Mouse (Mus musculus) liver, embryonic 16.5 days (tissue): ENCODE measurements around the gene Olfr1012. TPM values are rescaled to one million over a fixed set of nuclear protein-coding genes. Genes with fewer than 3 reads are reported as not detected.

Experiments
- ATAC-seq: fragments of 200-750 bp; cut with Nextera tagmentation; 2 replicates; pipeline ENCODE4 v1.8.0; 2017; ENCODE audit warnings: low read depth, mild to moderate bottlenecking, moderate number of reproducible peaks, moderate library complexity
- H3K27ac ChIP-seq: fragments of 300-500 bp; sonication (generic); 2 replicates; pipeline ENCODE4 v1.5.1; 2014; ENCODE audit warnings: mild to moderate bottlenecking, low read length
- H3K27me3 ChIP-seq: fragments of 300-500 bp; sonication (generic); 2 replicates; pipeline ENCODE4 v1.6.1; 2014; ENCODE audit warnings: low read depth, low read length, mixed read lengths; ENCODE audit not compliant: control insufficient read depth, insufficient read depth
- H3K36me3 ChIP-seq: fragments of 300-500 bp; sonication (generic); 2 replicates; pipeline ENCODE4 v1.6.1; 2014; ENCODE audit warnings: mild to moderate bottlenecking; ENCODE audit not compliant: control insufficient read depth, insufficient read depth
- H3K4me1 ChIP-seq: fragments of 300-500 bp; sonication (generic); 2 replicates; pipeline ENCODE4 v1.6.1; 2014; ENCODE audit warnings: low read depth, low read length, mixed read lengths; ENCODE audit not compliant: control insufficient read depth
- H3K4me2 ChIP-seq: fragments of 300-500 bp; sonication (generic); 2 replicates; pipeline ENCODE4 v1.6.1; 2014; ENCODE audit warnings: low read depth, low read length, mixed read lengths
- H3K4me3 ChIP-seq: fragments of 300-500 bp; sonication (generic); 2 replicates; pipeline ENCODE4 v1.5.1; 2014; ENCODE audit warnings: low read depth, mild to moderate bottlenecking, low read length
- H3K9ac ChIP-seq: fragments of 300-500 bp; sonication (generic); 2 replicates; pipeline ENCODE4 v1.6.1; 2014; ENCODE audit warnings: low read depth, low read length
- H3K9me3 ChIP-seq: fragments of 300-500 bp; sonication (generic); replicated peaks from 2 replicates; pipeline ENCODE4 v1.6.1; 2016; ENCODE audit warnings: low read length; ENCODE audit not compliant: control insufficient read depth
- WGBS: fragments of 180-500 bp; shearing (Covaris S2); extraction: QIAGEN DNeasy Blood & Tissue Kit; methylation state at CpG from one replicate; pipeline ENCODE4 v1.1.7; 2014; ENCODE audit not compliant: insufficient replicate concordance; 5-methylcytosine and 5-hydroxymethylcytosine counted together
- polyA plus RNA-seq: library from polyadenylated mRNA; unstranded; fragments of >200 nt; fragmentation: Nextera tagmentation; extraction: Ambion mirVana; gene quantifications from 2 replicates; pipeline ENCODE4 v1.2.1, GENCODE M21; 2015

Olfr1012 gene
- polyA plus RNA-seq = not detected in 2 replicates

DNA sequence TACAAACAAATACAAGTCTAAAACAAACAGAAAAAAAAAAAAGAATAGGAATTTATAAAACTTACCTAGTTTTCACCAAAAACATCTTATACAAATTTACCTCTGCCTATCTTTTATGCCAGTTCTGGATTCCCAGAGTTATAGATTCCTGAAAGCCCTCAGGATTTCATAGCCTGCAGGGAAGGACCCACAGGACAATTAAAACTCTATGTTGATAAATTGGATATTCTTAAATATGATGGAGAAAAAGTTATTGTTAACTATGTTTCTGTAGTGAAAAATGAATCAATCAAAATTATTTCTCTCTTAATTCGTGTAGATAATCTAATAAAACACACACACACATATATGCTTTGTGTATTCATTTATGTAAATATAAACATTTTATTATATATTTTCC is at the start of gene Olfr1012:
Gene Olfr1012, minus strand, starts transcription at position 101 of the 400 bp plus-strand sequence.
- no peak within 1 kb of the TSS for H3K27ac ChIP-seq
- H3K36me3 ChIP-seq = no peaks in the 10 kb centered on the region
- no peak within 1 kb of the TSS for H3K4me3 ChIP-seq
- ATAC-seq = no peak
- no peak within 1 kb of the TSS for H3K4me2 ChIP-seq
- 36% methylated on average over 1 of the region's 1 CpGs for WGBS
- no peaks in the 10 kb centered on the region for H3K27me3 ChIP-seq
- no peaks in the 10 kb centered on the region for H3K4me1 ChIP-seq
- H3K9me3 ChIP-seq = no peaks in the 10 kb centered on the region
- H3K9ac ChIP-seq = no peak within 1 kb of the TSS

GRCm38 (mm10) chr2:85804501-85804900 is 41.9 kb upstream of the Olfr1012 start:
- Histone ChIP-seq H3K27ac (no peak overlapping the region), H3K4me2 (no peak overlapping the region), H3K4me3 (no peak overlapping the region), H3K9ac (no peak overlapping the region), H3K36me3 (no peaks in the 10 kb centered on the region), H3K4me1 (no peaks in the 10 kb centered on the region), H3K27me3 (no peaks in the 10 kb centered on the region), H3K9me3 (no peaks in the 10 kb centered on the region)
- 63% methylated on average over 4 of the region's 4 CpGs for WGBS
- ATAC-seq = no peak

DNA sequence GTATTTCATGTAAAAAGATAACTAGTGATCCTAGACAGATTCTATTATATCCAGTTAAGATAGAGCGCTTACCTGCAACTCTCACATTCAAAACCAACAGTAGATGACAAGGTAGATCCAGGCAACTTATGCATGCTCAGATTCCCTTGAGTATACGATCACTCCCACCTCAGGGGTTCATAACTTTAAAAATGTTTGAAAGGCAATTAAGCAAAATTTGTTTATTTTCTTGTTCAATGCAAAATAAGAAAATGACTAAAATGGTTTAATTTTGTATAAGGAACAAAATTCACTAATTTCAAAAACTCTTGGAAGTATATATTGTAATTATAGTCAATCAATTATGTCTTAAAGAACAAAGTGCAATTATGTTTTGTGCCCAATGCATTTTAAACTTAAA is 39.9 kb upstream of the Olfr1012 start, which contains the start of gene Olfr1016:
Gene Olfr1016, minus strand, starts transcription at position 101 of the 400 bp plus-strand sequence.
- no peak for ATAC-seq
- no peaks in the 10 kb centered on the region for H3K36me3 ChIP-seq
- H3K9me3 ChIP-seq = no peaks in the 10 kb centered on the region
- no peak within 1 kb of the TSS for H3K9ac ChIP-seq
- H3K4me1 ChIP-seq = no peaks in the 10 kb centered on the region
- no peak within 1 kb of the TSS for H3K4me2 ChIP-seq
- no peak within 1 kb of the TSS for H3K27ac ChIP-seq
- H3K27me3 ChIP-seq = no peaks in the 10 kb centered on the region
- H3K4me3 ChIP-seq = no peak within 1 kb of the TSS
- WGBS = 59% methylated on average over 2 of the region's 2 CpGs

- ATAC-seq = no peak
- Histone ChIP-seq H3K36me3 (no peaks in the 10 kb centered on the region), H3K27ac (no peak overlapping the region), H3K4me2 (no peak overlapping the region), H3K27me3 (no peaks in the 10 kb centered on the region), H3K9ac (no peak overlapping the region), H3K9me3 (no peaks in the 10 kb centered on the region), H3K4me1 (no peaks in the 10 kb centered on the region), H3K4me3 (no peak overlapping the region)
- 52% methylated on average over 2 of the region's 2 CpGs for WGBS
Measured at GRCm38 (mm10) chr2:85792331-85792730, 29.8 kb upstream of the Olfr1012 start.

DNA sequence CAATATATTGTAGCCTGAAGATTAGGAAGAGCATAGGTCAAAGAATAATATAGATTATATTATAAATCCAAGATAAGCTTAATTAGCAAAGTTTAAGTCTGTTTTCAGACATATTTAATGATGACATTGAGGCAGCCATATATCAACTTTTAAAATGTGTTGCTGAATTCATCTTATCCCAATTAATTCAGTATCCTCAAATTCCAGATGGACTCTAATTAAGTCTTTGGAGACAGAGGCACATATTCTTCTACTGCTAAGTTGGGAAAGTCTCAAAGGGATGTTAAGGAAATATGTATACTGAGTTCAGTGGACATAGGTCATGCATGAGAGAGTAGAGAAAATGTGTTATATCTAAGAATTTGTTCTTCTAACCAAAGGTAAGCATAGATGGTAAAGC is 19.2 kb upstream of the Olfr1012 start, which contains the start of gene Olfr1015:
Gene Olfr1015, plus strand, starts transcription at position 301 of the 400 bp plus-strand sequence.
- Histone ChIP-seq H3K4me3 (no peak within 1 kb of the TSS), H3K27ac (no peak within 1 kb of the TSS), H3K9me3 (no peaks in the 10 kb centered on the region), H3K4me1 (no peaks in the 10 kb centered on the region), H3K9ac (no peak within 1 kb of the TSS), H3K27me3 (no peaks in the 10 kb centered on the region), H3K36me3 (no peaks in the 10 kb centered on the region), H3K4me2 (no peak within 1 kb of the TSS)
- no peak for ATAC-seq

- Histone ChIP-seq H3K4me3 (no peak within 1 kb of the TSS), H3K36me3 (no peaks in the 10 kb centered on the region), H3K9ac (no peak within 1 kb of the TSS), H3K27ac (no peak within 1 kb of the TSS), H3K4me1 (no peaks in the 10 kb centered on the region), H3K27me3 (no peaks in the 10 kb centered on the region), H3K4me2 (no peak within 1 kb of the TSS), H3K9me3 (no peaks in the 10 kb centered on the region)
- ATAC-seq = no peak
Measured at GRCm38 (mm10) chr2:85772413-85772812, 9.8 kb upstream of the Olfr1012 start, which contains the start of gene Olfr1014. Olfr1014 (plus strand) TSS chr2:85772713.

GRCm38 (mm10) chr2:85766798-85767197 is 4.2 kb upstream of the Olfr1012 start, which contains the start of gene Olfr1013:
Olfr1013 (plus strand) TSS chr2:85767098.
- H3K9me3 ChIP-seq = no peaks in the 10 kb centered on the region
- ATAC-seq = no peak
- H3K27ac ChIP-seq = no peak within 1 kb of the TSS
- H3K36me3 ChIP-seq = no peaks in the 10 kb centered on the region
- H3K4me3 ChIP-seq = no peak within 1 kb of the TSS
- H3K9ac ChIP-seq = no peak within 1 kb of the TSS
- H3K27me3 ChIP-seq = no peaks in the 10 kb centered on the region
- H3K4me1 ChIP-seq = no peaks in the 10 kb centered on the region
- H3K4me2 ChIP-seq = no peak within 1 kb of the TSS

DNA sequence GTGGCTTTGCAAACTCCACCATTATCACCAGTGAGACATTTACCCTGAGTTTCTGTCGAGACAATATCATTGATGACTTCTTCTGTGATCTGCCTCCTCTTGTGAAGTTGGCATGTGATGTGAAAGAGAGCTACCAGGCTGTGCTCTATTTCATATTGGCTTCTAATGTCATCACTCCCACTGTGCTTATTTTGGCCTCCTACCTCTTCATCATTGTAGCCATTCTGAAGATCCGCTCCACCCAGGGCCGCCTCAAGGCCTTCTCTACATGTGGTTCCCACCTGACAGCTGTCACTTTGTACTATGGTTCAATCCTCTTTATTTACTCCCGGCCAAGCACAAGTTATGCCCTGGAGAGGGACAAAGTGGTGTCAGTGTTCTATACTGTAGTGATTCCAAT is 8.7 kb downstream of the Olfr1012 start:
- 56% methylated on average over 4 of the region's 4 CpGs for whole genome bisulfite sequencing
- ATAC-seq = no peak

GRCm38 (mm10) chr2:85725793-85726192 is 36.8 kb downstream of the Olfr1012 start:
- no peaks in the 10 kb centered on the region for H3K4me1 ChIP-seq
- no peaks in the 10 kb centered on the region for H3K9me3 ChIP-seq
- no peak overlapping the region for H3K4me3 ChIP-seq
- H3K4me2 ChIP-seq = no peak overlapping the region
- no peak overlapping the region for H3K27ac ChIP-seq
- no peak for ATAC-seq
- H3K36me3 ChIP-seq = no peaks in the 10 kb centered on the region
- WGBS = 9% methylated on average over 3 of the region's 3 CpGs
- H3K9ac ChIP-seq = no peak overlapping the region
- no peaks in the 10 kb centered on the region for H3K27me3 ChIP-seq

More for the DNA sequence above, 8.7 kb downstream of the Olfr1012 start:
- Histone ChIP-seq H3K27ac (no peak overlapping the region), H3K27me3 (no peaks in the 10 kb centered on the region), H3K4me2 (no peak overlapping the region), H3K9ac (no peak overlapping the region), H3K9me3 (no peaks in the 10 kb centered on the region), H3K4me1 (no peaks in the 10 kb centered on the region), H3K4me3 (no peak overlapping the region), H3K36me3 (no peaks in the 10 kb centered on the region)
